Mouse (Mus musculus) cerebellum, postnatal 4 days (tissue): Measurements from ENCODE around the gene Ski.

Experiments
- DNase-seq, 2 experiments: peaks; one replicate each; pipeline ENCODE4 v3.0.0; 2022; ENCODE audit warnings: low spot score in 2 of 2, mixed read lengths in 1 of 2

The Ski gene

GRCm38 (mm10) chr4:155150276-155151113, 71.9 kb downstream of the Ski start:
- peak in 1 of 2 experiments; percentile 52 for DNase-seq

GRCm38 (mm10) chr4:155149941-155150275, 72.5 kb downstream of the Ski start:
- DNase-seq = no peak

- DNase-seq = no peak
Observed at GRCm38 (mm10) chr4:155148910-155149698, 73.3 kb downstream of the Ski start.

- no peak for DNase-seq
Observed at GRCm38 (mm10) chr4:155148453-155148852, 73.9 kb downstream of the Ski start.

GRCm38 (mm10) chr4:155146107-155146823, 76.1 kb downstream of the Ski start:
- peak in 1 of 2 experiments; percentile 19 for DNase-seq

GRCm38 (mm10) chr4:155144548-155145180, 77.7 kb downstream of the Ski start:
- DNase-seq = peak in 1 of 2 experiments; percentile 21

- DNase-seq = peak; percentile 29 to 62
Observed at GRCm38 (mm10) chr4:155143871-155144502, 78.4 kb downstream of the Ski start.

GRCm38 (mm10) chr4:155143411-155143810, 79.0 kb downstream of the Ski start:
- peak in 1 of 2 experiments; percentile 20 for DNase-seq

- no peak for DNase-seq
Observed at GRCm38 (mm10) chr4:155142836-155143235, 79.6 kb downstream of the Ski start.

GRCm38 (mm10) chr4:155140795-155141265, 81.6 kb downstream of the Ski start:
- no peak for DNase-seq

GRCm38 (mm10) chr4:155140150-155140549, 82.2 kb downstream of the Ski start:
- no peak for DNase-seq

- no peak for DNase-seq
Observed at GRCm38 (mm10) chr4:155139281-155140045, 82.9 kb downstream of the Ski start.

- DNase-seq = no peak
Observed at GRCm38 (mm10) chr4:155138451-155138850, 83.9 kb downstream of the Ski start.

- DNase-seq = no peak
Observed at GRCm38 (mm10) chr4:155137891-155138290, 84.5 kb downstream of the Ski start.

- DNase-seq = no peak
Observed at GRCm38 (mm10) chr4:155135909-155136585, 86.3 kb downstream of the Ski start.

GRCm38 (mm10) chr4:155134686-155135172, 87.7 kb downstream of the Ski start:
- DNase-seq = no peak

GRCm38 (mm10) chr4:155133658-155134417, 88.6 kb downstream of the Ski start:
- no peak for DNase-seq

GRCm38 (mm10) chr4:155133188-155133587, 89.2 kb downstream of the Ski start:
- DNase-seq = no peak

GRCm38 (mm10) chr4:155130616-155131015, 91.8 kb downstream of the Ski start:
- DNase-seq = no peak
